Mouse (Mus musculus): ENCODE results near the gene Eno2. TPM values are rescaled to one million over a fixed set of nuclear protein-coding genes. Genes with fewer than 3 reads are reported as not detected.
"Not testable (repeated sequence)": the region's sequence is repeated elsewhere in the genome, so short reads cannot be mapped to it uniquely, and the experiment has no call there.

The Eno2 gene
- polyA plus RNA-seq, 1 experiment from 2014 or later: 0.32 TPM

DNA sequence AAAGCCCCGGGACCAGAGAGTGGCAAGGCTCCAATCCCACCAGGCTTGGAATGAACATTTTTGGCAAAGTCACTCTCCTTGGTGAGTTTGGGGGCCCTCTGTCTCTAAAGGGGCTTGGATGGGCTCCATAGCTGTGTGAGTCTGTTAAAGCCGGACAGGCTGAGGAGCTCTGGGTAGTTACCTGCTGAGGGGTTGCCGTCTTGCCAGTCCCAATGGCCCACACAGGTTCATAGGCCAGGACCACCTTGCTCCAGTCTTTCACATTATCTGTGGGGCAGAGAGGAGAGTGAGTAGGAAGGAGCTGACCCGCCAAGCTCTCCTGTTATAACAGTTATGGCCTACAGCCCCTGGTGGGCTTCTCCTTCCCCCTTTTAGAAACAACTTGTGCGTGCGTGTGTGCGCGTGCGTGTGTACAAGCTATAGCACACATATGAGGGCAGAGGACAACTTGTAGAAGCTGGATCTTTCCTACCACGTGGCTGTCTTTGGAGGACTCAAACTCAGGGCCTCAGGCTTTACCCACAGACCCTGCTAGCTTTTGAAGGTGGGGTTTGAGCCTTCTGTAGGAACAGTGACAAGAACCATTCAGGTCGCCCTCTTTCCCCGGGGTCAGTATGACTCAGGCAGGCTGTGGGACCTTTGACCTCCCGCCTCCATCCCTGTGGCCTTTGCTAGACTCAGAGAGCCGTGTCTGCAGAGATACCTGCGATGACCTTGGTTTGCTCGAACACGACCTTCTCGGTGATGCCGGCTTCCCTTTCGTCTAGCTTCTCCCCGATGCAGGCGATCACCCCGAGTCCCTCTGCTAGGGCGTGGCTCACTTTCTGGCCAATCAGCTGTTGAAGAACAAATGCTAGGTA, 42.5 kb upstream of the Eno2 start:
- H3K4me3 ChIP-seq (replicated peaks): peak overlapping the region; percentile 73
- peaks cover 47% of the 10 kb centered on the region for H3K36me3 ChIP-seq
- H3K27me3 ChIP-seq: no peaks in the 10 kb centered on the region
- WGBS (ENCODE audit: insufficient replicate concordance): 76% methylated on average over 24 of the region's 24 CpGs
- no peak for ATAC-seq (ENCODE audit: low read depth)
- peak overlapping the region; percentile 84 for H3K9ac ChIP-seq
- H3K4me1 ChIP-seq (replicated peaks): peaks cover 76% of the 10 kb centered on the region
- no peaks in the 10 kb centered on the region for H3K9me3 ChIP-seq (replicated peaks)
- DNase-seq: peak; percentile 18
- peak overlapping the region; percentile 89 for H3K27ac ChIP-seq
- H3K4me2 ChIP-seq: peak overlapping the region; percentile 90

DNA sequence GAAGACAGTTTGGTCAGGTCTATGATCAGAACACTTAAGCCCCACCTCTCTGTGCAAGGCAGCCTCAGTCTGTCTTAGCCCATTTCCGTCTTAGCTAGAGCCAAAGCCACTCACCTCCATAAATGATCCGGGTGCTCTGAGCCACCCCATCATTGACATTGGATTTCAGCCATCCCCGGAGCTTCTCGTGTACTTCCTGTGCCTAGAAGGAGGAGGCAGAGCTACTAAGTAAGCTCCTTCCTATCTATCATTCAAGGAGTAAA, 41.9 kb upstream of the Eno2 start:
- ATAC-seq (ENCODE audit: low read depth): no peak
- Histone ChIP-seq H3K9ac (no peak overlapping the region), H3K27me3 (no peaks in the 10 kb centered on the region), H3K4me3 (replicated peaks) (no peak overlapping the region), H3K36me3 (peaks cover 41% of the 10 kb centered on the region), H3K27ac (peak overlapping the region; percentile 89), H3K4me2 (0 out of 2 replicates have a peak overlapping the region, but pooled peaks have one; percentile 10), H3K4me1 (replicated peaks) (peaks cover 82% of the 10 kb centered on the region), H3K9me3 (replicated peaks) (no peaks in the 10 kb centered on the region)
- WGBS (ENCODE audit: insufficient replicate concordance): 85% methylated on average over 4 of the region's 4 CpGs
- DNase-seq: no peak

DNA sequence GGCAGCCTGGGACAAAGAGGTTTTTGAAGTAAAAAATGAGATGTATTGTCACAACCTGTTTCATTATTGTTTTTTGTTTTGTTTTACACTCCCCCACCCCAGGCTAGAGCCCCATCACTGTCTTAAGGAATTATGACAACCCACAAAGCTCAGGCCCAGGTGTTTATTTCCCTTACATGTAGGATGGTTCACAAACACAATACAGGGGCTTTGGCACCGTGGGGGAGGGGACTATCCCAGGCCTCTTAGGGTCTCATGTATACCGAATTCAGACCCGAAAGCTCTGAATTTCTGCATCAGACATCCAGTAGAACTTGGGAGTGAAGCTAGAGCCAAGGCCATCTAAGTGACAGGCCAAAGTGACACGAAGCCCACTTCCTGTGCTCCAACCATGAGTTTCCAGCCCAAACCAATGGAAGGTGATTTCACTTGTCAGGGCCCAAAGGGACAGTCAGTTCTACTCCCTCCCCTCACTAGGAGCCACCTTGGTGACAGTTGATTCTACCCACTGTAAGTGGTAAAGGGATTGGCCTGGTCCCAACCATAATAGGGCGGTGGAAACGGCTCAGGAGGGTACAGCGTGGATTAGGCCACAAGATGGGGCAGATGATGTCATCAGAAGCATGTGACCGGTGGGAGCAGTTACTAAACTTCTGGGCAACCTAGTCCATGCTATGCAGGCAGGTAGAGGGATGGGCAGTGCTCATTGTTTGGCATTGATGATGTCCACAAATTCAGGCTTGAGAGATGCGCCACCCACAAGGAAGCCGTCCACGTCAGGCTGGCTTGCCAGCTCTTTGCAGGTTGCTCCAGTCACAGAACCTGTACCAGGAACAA, 41.3 kb upstream of the Eno2 start:
- H3K9me3 ChIP-seq (replicated peaks); DNase-seq; H3K27me3 ChIP-seq; H3K4me3 ChIP-seq (replicated peaks); ATAC-seq (ENCODE audit: low read depth): not testable (repeated sequence)
- peak overlapping the region; percentile 97; the same call in 1 of the 2 replicates for H3K27ac ChIP-seq
- H3K4me1 ChIP-seq (replicated peaks): peaks cover 87% of the 10 kb centered on the region
- H3K4me2 ChIP-seq: peak overlapping the region; percentile 100
- H3K36me3 ChIP-seq: peaks cover 37% of the 10 kb centered on the region
- WGBS (ENCODE audit: insufficient replicate concordance): 73% methylated on average over 11 of the region's 11 CpGs
- peak overlapping the region; percentile 92; the same call in 1 of the 2 replicates for H3K9ac ChIP-seq

DNA sequence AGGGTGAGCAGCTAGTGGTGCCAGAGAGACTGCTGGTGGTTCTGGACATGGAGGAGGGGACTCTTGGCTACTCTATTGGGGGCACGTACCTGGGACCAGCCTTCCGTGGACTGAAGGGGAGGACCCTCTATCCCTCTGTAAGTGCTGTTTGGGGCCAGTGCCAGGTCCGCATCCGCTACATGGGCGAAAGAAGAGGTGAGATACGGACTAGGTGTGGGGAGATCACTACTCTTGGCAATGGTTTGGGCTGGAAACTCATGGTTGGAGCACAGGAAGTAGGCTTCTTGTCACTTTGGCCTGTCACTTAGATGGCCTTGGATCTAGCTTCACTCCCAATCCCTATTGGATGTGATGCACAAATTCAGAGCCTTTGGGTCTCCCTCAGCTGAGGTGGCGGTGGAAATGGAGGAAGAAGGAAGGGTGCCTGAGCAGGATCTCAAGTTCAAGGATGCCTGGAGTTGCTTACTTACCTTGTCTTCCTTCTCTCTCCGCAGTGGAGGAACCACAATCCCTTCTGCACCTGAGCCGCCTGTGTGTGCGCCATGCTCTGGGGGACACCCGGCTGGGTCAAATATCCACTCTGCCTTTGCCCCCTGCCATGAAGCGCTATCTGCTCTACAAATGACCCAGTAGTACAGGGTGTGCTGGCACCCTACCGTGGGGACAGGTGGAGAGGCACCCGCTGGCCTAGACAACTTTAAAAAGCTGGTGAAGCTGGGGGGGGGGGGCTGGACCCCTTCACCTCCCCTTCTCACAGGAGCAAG, 40.5 kb upstream of the Eno2 start:
- H3K4me1 ChIP-seq (replicated peaks): peaks cover 88% of the 10 kb centered on the region
- WGBS (ENCODE audit: insufficient replicate concordance): 44% methylated on average over 14 of the region's 14 CpGs

DNA sequence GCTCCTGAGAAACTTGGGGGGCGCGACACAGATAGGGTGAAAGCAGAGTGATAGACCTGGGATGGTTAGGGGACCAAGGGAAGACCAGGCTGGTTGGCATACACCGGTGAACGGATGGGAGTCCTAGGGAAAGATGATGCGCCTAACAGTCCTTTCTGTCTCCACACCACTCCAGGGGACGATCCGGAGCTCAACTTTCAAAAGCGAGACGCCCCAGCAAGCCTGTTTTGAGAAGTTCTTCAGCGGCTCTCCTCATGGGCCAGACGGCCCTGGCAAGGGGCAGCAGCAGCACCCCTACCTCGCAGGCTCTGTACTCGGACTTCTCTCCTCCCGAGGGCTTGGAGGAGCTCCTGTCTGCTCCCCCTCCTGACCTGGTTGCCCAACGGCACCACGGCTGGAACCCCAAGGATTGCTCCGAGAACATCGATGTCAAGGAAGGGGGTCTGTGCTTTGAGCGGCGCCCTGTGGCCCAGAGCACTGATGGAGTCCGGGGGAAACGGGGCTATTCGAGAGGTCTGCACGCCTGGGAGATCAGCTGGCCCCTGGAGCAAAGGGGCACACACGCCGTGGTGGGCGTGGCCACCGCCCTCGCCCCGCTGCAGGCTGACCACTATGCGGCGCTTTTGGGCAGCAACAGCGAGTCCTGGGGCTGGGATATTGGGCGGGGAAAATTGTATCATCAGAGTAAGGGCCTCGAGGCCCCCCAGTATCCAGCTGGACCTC, 39.7 kb upstream of the Eno2 start:
- Histone ChIP-seq H3K4me2 (peak overlapping the region; percentile 100), H3K27ac (peak overlapping the region; percentile 97), H3K36me3 (peaks cover 30% of the 10 kb centered on the region), H3K9me3 (replicated peaks) (no peaks in the 10 kb centered on the region), H3K4me3 (replicated peaks) (peak overlapping the region; percentile 86), H3K27me3 (no peaks in the 10 kb centered on the region), H3K9ac (peak overlapping the region; percentile 92), H3K4me1 (replicated peaks) (peaks cover 88% of the 10 kb centered on the region)
- DNase-seq (peak; percentile 80), ATAC-seq (ENCODE audit: low read depth) (peak; percentile 40)
- under 1% methylated on average over 35 of the region's 35 CpGs for WGBS (ENCODE audit: insufficient replicate concordance)

More for the DNA sequence above, 40.5 kb upstream of the Eno2 start:
- DNase-seq: no peak
- H3K27me3 ChIP-seq: no peaks in the 10 kb centered on the region
- peak overlapping the region; percentile 97 for H3K27ac ChIP-seq
- H3K9ac ChIP-seq: peak overlapping the region; percentile 92
- no peaks in the 10 kb centered on the region for H3K9me3 ChIP-seq (replicated peaks)
- H3K36me3 ChIP-seq: peaks cover 30% of the 10 kb centered on the region
- 0 out of 2 replicates have a peak, but pooled peaks have one; percentile 0 for ATAC-seq (ENCODE audit: low read depth)
- H3K4me3 ChIP-seq (replicated peaks): peak overlapping the region; percentile 86
- H3K4me2 ChIP-seq: peak overlapping the region; percentile 100

DNA sequence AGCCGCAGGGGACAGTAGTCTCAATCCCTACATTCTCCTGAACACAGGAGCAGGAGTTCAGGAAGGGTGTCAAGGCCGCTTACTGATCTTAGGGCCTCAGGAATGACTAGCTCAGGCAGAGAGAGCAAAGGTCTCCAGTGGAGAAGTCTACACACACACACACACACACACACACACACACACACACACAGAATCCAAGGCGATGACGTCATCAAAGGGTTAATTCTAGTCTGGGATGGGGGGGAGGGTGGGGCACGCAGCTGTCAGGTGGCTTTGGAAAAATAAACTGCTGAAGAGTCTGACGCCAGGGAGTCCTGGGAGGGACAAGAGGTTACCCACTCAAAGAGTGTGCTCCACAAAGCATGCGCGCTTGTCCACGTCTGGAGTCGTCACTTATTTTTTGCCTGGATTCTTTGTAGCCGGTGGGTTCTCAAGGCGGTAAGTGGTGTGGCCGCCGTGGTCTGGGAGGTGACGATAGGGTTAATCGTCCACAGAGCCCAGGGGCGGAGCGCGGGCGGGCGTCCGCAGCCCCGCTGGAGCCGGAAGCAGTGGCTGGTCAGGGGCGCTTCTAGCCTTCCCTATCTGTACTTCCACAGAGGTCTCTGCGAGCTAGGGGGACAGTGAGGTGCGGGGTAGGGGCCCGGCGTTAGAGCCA, 39.0 kb upstream of the Eno2 start, which contains the start of gene Spsb2:
Gene Spsb2, plus strand, starts transcription at position 304 of the 655 bp plus-strand sequence.
- Histone ChIP-seq H3K4me3 (replicated peaks) (peak within 1 kb of the TSS; percentile 86), H3K27ac (peak within 1 kb of the TSS; percentile 97), H3K9me3 (replicated peaks) (no peaks in the 10 kb centered on the region), H3K27me3 (no peaks in the 10 kb centered on the region), H3K9ac (peak within 1 kb of the TSS; percentile 92), H3K36me3 (peaks cover 30% of the 10 kb centered on the region), H3K4me2 (peak within 1 kb of the TSS; percentile 100), H3K4me1 (replicated peaks) (peaks cover 88% of the 10 kb centered on the region)
- WGBS (ENCODE audit: insufficient replicate concordance): 4% methylated on average over 29 of the region's 29 CpGs
- DNase-seq (peak; percentile 69), ATAC-seq (ENCODE audit: low read depth) (peak; percentile 63)

DNA sequence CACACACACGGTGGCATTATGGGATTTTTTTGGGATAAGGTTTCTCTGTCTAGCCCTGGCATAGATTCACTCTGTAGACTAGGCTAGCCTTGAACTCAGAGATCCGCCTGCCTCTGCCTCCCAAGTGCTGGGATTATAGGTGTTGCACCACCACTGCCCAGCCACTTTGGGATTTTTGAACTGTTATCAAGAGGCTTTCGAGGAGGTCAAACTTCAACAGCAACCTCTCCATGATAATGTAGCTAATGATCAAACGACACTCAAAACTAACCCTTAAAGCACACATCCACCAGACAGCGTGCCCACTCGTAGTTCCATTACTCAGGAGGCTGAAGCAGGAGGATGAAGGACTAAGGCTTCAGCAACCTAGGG, 38.5 kb upstream of the Eno2 start:
- peak overlapping the region; percentile 97 for H3K27ac ChIP-seq
- H3K9me3 ChIP-seq (replicated peaks): no peaks in the 10 kb centered on the region
- peaks cover 85% of the 10 kb centered on the region for H3K4me1 ChIP-seq (replicated peaks)
- WGBS (ENCODE audit: insufficient replicate concordance): 68% methylated on average over 6 of the region's 6 CpGs
- peaks cover 30% of the 10 kb centered on the region for H3K36me3 ChIP-seq
- H3K4me3 ChIP-seq (replicated peaks): peak overlapping the region; percentile 86
- DNase-seq (no peak), ATAC-seq (ENCODE audit: low read depth) (no peak)
- no peaks in the 10 kb centered on the region for H3K27me3 ChIP-seq
- H3K9ac ChIP-seq: peak overlapping the region; percentile 92
- peak overlapping the region; percentile 100 for H3K4me2 ChIP-seq

DNA sequence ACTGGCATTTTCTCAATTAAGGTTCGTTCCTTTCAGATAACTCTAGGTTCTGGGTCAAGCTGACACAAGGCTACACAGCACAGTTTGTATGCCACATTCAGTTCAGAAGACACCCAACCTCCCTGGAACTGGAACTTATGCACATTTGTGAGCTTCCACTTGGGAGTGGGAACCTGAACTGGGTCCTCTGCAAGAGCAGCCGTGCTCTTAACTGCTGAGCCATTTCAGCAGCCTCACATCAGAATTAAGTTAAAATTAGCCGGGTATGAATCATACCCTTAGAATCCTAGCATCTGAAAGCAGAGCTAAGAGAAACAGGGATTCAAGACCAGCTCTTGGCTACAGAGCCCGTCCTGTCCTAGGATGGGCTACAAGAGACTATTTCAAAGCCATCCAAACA, 37.9 kb upstream of the Eno2 start:
- no peak overlapping the region for H3K9ac ChIP-seq
- ATAC-seq (ENCODE audit: low read depth) (no peak), DNase-seq (no peak)
- no peak overlapping the region for H3K4me3 ChIP-seq (replicated peaks)
- peaks cover 84% of the 10 kb centered on the region for H3K4me1 ChIP-seq (replicated peaks)
- H3K27ac ChIP-seq: peak overlapping the region; percentile 97
- H3K4me2 ChIP-seq: no peak overlapping the region
- H3K36me3 ChIP-seq: peaks cover 27% of the 10 kb centered on the region
- no peaks in the 10 kb centered on the region for H3K9me3 ChIP-seq (replicated peaks)
- WGBS (ENCODE audit: insufficient replicate concordance): 66% methylated on average over 4 of the region's 4 CpGs
- no peaks in the 10 kb centered on the region for H3K27me3 ChIP-seq

DNA sequence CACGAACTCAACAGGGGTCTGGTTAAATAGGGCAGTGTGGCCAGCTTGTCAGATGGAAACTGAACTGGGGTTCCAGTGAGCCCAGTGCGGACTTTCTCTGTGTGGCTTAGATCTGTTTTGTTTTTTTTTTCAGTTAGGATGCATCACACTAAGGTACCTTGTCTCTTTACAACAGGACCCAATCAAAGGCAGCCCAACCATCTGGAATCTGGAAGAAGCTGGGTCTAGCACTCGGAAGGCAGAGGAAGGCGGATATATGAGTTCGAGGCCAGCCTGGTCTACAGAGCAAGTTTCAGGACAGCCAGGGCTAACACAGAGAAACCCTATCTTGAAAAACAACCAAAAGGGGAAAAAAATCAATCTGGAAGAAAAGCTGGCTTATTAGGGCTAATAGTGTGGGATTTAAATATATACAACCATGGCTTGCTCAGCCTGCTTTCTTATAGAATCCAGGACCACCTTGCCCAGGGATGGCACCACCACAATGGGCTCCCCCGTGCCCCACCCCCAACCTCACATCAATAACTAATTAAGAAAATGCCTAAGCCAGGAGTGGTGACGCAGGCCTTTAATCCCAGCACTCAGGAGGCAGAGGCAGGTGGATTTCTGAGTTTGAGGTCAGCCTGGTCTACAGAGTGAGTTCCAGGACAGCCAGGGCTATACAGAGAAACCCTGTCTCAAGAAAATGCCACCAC, 37.1 kb upstream of the Eno2 start:
- Histone ChIP-seq H3K9ac (peak overlapping the region; percentile 59), H3K4me2 (peak overlapping the region; percentile 83), H3K4me3 (replicated peaks) (peak overlapping the region; percentile 63), H3K36me3 (peaks cover 19% of the 10 kb centered on the region), H3K27ac (peak overlapping the region; percentile 89), H3K9me3 (replicated peaks) (no peaks in the 10 kb centered on the region), H3K27me3 (no peaks in the 10 kb centered on the region), H3K4me1 (replicated peaks) (peaks cover 77% of the 10 kb centered on the region)
- 77% methylated on average over 7 of the region's 7 CpGs for WGBS (ENCODE audit: insufficient replicate concordance)
- ATAC-seq (ENCODE audit: low read depth) (no peak), DNase-seq (no peak)

Measured in liver, embryonic 13.5 days (tissue).